Mouse (Mus musculus) thymus, adult 2 months (tissue): Measurements from ENCODE around the gene B4galt2.
A peak's percentile ranks its signal among the peaks of the same experiment; 100 is the strongest.

Experiments
- CTCF ChIP-seq: fragments of 200-500 bp; IDR thresholded peaks from 2 replicates; pipeline ENCODE4 v1.5.1; 2012; ENCODE audit warnings: mild to moderate bottlenecking, control low read depth, low read length, moderate library complexity, borderline replicate concordance; ENCODE audit not compliant: control insufficient read depth, poor library complexity, insufficient read depth; ENCODE audit errors: extremely low read depth
- POLR2A ChIP-seq: fragments of 200-500 bp; IDR thresholded peaks from 2 replicates; pipeline ENCODE4 v1.6.1; 2012; ENCODE audit warnings: mild to moderate bottlenecking, low read length, control low read depth, moderate library complexity; ENCODE audit not compliant: control insufficient read depth, poor library complexity, insufficient read depth; ENCODE audit errors: extremely low read depth

- TF ChIP-seq CTCF (no peak), POLR2A (0 out of 2 replicates have a peak, but pooled peaks have one; percentile 17)
Observed at GRCm38 (mm10) chr4:117891738-117892161, 8.5 kb upstream of the B4galt2 start, which contains the start of gene Dph2.
